Mouse (Mus musculus) monocyte, adult 2 months (primary cell): ENCODE data around the gene Chsy1.

Experiments used
- DNase-seq, 2 experiments: peaks; one replicate each; pipeline ENCODE4 v3.0.0; 2022; ENCODE audit warnings: low spot score in 2 of 2, low read depth in 1 of 2

Gene Chsy1

DNA sequence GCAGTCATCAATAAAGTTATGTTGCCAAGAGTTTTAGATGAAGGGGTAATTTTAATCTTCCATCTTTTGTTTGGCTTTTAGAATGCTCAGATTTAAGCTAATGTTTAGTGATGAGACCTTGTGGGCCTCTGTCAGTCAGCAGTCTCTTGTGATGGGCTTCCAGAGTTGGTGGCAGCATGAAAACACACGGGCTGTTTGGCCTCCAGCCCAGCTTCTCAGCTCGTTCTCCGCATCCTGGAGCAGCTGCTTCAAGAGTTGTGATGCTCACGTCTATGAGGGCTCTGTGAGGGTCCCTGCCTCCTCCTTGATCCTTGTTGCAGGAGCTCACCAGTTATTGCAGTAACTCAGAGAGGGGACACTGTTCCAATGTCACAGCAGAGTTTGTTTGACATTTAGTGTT lies 29.0 kb downstream of the Chsy1 start:
- DNase-seq, result no peak

DNA sequence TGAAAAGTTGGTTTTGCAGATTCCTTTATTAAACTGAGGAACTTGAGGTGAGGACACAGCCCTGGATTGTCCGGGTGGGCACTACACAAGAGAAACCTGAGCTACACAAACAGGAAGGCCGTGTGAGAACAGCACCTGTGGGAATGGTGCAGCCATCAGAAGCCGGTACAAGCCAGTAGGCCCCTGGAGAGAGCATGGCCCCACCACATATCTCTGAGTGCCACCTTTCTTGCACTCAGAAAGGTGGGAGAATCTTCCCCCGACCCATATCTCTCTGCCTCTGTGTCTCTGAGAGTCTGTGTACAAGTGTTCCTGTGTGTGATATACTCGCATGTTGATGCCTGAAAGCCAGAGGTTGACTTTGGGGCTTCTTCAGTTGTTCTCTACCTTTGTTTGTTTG lies 29.6 kb downstream of the Chsy1 start:
- DNase-seq, result no peak

DNA sequence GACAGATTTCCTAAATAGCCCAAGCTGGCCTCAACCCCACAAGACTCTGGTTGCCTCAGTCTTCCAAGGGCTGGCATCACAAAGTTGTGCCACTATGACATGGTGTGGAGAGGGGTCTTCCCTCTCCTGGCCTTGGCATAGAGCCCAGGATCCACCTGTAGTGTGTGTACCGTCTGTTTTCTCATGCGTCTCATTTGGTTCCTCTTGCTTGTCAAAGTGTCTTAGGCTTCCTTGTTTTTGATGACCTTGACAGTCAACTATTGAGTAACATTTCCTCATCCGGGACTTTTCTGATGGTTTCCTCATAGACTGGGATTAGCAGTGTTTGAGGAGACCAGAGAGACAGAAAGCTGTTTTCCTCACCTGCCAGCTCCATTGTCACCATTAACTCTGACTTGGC lies 30.8 kb downstream of the Chsy1 start:
- DNase-seq, result peak in 1 of 2 experiments; percentile 8

DNA sequence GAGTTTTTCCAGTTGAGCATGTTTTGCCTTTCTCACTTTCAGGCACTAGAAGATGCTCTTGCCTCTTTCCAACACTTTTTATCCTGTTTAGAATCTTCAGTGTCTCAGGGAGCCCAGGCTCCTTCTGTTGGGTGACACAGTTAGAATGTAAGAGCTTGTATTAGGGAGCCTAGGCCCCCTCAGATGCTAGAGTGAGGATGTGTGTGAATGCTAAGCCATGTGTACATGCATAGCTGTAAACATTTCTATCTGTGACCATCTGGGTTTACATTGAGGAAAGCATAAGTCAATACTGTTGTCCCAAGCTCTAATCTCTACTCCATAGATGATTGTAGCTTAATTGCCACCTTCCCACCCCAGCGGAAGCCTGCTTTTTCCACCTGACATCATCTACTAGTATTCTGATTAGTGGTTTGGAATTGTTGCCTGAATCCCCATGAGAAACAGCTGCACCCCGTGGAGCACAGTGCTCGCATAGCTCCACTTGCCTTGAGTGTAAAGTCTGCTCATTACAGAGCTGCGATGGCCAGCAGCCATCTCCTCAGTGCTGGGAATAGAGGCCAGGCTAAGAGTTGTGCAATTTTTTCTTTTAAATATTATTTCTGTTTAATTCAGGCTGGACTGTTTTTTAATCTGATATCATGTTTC lies 31.7 kb downstream of the Chsy1 start:
- DNase-seq, result no peak

DNA sequence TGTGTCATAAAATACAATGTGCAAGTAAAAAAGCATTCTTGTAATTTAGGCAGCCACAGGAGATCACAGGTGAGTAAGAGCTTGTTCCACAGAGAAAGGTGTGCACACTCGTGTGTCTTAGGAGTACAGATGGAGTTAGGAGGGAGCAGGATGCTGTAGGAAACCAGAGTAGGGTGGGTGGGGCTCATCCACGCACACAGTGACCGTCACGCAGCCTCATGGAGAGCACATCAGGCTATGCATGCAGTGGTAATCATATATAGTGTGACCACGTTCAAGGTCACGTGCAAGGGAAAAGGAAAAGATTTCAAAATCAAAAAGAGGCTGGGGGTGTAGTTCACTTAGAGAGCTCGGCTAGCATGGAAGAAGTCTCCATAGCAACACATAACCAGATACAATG lies 33.2 kb downstream of the Chsy1 start:
- DNase-seq, result no peak

DNA sequence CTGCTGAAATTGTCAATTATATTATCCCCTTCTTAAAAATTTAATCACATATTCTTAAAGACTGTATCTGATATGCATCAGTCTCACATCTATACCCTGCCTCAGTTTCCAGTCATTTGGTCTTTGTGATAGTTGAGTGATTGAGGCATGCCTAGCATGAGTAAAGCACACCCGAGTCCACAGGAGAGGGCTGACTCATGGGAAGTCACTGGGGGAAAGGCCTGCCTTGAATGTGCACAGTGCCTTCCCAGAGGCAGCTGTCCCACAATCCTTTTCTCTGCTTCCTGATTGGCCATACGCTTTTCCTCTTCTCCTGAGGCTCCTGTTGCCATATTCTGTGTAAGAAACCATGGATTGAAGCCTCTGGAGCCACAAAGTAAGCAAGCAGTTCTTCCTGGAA lies 35.2 kb downstream of the Chsy1 start:
- DNase-seq, result no peak

DNA sequence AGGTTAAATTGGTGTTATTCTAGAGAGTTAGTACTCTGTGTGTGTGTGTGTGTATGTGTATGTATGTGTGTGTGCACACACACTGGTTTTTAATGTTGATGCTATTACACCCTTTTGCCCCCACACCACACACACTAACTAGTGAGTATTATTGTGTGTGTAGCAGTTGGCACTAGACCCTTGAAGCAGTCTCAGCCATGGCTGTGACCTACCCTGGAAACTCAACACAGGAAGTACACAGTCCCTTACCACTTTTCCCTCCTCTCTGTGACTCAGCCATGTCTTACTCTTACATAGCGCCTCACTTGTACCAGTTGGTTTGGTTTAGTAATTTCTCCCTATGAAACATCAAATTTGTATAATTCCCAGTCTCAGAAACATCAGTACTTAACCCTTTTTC lies 37.8 kb downstream of the Chsy1 start:
- DNase-seq, result no peak

DNA sequence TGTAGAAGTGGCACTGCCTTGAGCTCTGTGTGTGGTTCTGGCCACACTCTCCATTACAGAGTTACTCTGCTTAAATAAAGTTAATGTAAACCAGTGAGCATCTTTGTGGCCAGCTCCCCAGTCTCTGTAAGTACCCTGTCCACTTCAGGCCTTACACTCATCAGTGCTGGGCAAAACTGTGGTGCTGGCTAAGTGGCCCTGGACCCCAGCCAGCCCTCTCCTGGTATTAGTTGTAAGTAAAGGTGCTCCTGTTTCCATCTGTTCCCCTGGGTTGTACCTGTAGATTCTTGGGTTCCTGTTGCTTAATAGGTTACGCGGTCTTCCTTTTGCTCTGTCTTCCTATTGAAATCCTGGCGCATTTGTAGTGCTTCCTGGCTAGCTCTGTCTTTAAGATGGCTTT lies 38.5 kb downstream of the Chsy1 start:
- DNase-seq, result no peak

DNA sequence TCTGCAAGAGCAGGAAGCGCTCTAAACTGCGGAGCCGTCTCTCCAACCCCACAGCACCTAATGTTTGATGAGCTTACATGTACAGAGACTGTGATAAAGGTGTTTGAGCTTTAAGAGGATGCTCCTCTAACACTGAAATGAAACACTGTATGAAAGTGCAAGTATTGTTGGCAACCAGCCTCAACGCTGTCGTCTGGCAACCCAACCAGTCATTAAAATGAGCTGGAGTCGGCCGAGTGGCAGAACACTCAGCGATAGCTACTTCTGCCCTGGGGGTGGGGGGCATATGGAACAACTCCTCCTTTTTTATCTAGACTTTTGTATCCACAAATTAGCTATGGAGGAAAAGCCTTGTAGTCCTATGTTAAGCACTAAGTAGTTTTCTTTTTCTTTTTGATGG lies 40.2 kb downstream of the Chsy1 start:
- no peak for DNase-seq

DNA sequence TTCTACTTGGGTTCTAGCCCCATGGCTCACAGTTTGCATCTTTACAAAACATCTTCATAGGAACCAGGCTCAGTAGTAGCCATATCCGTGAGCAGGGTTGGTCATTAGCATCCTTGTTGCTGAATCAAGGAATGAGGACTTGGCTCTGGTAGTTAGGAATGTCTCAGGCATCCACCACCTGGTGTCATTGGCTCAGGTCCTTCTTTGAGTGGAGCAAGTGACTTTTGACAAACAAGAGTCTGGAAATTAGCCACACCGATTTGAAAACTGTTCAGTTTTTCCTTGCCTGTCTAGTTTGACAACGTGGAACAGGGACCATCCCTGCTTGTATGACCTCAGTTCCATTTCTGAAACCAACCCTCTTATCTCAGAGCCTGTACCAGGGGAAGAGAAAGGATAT lies 41.1 kb downstream of the Chsy1 start:
- DNase-seq, result no peak

DNA sequence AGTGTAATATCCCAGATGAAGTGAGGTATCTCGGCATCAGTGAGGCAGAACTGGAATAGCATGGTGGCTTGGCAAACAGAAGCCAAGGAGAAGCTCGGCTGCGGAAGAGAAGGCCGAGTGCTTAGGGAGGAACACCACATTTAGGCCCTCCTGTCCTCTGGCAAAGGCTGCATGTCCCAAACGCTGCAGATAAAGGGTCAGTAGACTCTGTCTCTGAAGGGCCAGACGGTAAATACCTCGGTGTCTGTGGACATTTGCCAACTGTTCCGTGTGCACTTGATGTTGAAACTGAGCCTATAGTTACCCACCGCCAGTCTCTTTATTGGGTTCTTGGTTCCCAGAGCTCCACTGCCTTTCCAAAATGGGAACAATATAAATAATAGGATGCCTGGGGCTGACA lies 48.1 kb downstream of the Chsy1 start:
- DNase-seq, result no peak

DNA sequence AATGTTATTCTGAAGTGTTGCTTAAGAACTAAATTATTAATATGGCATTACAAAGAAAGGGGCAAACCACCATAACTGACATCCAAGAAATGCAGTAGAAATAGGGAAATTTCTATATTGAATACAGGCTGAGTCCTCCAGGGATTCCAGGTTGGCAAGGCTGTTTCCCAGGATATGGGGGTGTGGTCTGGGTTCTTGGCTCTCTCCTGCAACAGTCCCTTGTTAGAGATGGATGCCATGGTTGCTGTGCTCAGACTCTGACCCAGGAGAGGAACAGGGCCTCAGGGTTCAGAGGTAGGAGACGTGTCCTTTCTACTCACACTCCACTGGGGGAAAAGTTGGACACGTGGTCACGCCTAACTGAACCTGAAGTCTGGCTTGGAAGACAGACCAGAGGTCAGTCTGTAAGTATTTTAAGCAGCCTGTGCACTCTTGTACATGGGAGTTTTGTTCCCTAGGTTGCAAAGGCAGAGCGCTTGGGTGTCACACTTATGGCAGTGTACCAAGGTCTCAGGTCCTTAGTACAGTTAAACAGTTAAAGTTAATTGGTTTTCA lies 48.6 kb downstream of the Chsy1 start:
- no peak for DNase-seq

DNA sequence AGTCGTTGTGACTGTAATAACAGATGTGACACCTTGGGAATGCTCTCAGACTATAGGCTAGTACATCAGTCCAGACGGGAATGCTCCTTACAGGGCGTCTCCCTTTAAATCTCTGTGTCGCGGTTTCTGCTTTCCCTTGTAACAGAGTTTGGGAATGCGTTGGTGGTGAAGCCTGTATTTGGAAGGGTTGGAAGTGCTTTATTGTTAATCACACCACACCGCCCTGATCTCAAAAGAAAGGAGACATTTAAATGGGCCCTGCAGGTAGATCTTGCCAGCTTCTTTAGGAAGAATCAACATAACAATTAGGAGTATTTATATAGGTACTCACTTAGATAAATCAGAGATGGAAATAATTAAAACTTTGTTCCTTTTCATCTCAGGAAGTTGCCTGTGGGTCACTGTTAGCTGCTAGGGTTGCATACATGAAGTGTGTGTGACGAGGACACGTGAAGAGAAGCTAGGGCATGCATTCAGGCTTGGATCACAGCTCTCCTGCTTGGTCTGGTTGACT lies 49.4 kb downstream of the Chsy1 start:
- no peak for DNase-seq

DNA sequence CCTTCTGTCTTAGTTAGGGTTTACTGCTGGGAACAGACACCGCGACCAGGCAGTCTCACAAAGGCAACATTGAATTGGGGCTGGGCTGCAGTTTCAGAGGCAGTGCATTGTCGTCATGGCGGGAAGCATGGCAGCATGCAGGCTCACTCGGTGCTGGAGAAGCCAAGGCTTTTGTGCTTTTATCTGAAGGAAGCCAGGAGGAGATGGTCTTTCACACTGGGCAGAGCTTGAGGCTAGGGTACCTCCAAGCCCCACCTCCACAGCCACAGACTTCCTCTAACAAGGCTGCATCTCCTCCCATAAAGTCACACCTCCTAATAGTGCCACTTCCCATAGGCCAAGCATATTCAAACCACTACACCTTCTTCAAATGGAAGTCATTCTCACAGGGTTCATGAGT lies 50.6 kb downstream of the Chsy1 start:
- DNase-seq, result no peak

DNA sequence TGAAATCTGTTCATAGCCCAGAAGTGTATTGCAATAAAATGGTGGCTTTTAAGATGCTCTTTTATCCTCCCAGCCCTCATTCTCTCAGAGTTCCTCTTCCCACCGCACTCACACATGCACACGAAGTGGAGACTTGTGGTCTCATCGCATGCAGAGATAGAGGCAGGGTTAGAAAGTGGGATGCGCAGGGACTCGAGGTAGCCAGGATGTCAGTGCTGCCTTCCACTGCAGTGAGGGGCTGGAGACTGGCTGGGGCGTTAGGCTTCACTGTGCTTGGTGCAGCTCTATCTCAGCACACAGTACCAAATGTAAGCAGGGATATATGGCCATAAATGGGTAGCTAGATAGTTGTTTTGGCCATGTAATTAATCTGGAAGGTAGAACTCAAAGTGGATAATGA lies 52.5 kb downstream of the Chsy1 start:
- DNase-seq, result no peak

DNA sequence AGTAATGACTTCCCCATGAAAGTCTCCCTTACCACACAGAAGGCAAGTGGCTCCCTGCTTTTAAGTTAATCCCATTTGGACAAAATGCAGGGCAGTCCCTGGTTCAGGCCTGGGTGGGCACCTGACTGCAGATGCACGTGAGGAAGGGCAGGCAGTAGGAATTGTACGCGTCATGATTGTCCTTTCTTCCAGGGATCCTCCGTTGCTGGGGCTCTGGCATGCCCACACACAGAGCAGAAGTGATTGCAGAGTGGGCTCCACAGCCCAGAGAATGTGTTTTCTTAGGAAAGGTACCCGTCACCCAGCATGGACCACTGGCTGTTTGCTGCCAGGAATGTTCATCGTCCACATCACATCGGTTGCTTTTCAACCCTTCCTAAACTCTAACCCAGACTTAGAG lies 53.2 kb downstream of the Chsy1 start:
- no peak for DNase-seq

DNA sequence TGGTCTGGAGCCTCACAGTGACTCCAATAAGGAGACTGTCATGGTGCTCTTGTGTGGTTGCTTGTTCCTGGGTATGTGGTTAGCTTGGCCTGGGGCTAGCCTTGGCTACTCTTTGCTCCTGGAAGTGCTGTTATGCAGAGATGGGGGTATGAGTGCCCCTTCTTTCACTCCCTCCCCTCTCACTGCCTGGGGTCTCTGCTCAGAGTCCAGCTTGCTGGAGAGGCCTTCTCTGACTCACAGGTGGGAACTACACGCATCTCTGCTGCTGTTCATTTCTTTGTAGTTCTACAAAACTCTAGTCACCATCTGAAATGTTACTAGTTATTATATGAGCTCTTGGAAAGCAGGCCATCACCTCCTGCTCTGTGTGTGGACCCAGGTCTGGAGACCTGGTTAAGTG lies 53.7 kb downstream of the Chsy1 start:
- DNase-seq, result no peak

DNA sequence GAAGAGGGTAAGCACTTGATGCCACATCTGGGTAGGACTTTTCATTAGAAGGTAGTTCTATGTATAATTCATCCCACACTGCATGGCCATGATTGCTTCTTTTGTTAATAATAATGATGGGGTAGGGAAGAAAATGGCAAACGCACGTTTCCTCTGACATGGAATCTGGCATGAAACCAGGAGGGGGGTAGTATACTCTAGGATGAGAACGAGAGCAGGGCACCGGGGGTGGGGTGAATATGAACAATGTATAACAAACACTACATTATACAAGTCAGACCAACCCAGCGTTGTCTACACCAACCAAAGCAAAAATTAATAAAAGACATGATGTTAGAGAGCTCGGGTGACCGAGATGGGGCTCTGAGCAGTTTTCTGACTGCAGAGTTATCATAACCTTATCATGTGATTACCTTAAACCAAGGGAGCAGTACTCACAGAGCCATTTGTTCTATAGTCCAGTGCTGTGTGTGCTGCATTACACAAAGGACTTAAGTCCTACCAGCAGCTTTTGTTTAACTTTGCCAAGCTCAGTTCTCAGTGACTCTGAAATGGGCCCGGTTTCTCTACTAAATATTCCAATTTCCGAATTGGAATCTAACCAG lies 55.2 kb downstream of the Chsy1 start:
- DNase-seq, result no peak

DNA sequence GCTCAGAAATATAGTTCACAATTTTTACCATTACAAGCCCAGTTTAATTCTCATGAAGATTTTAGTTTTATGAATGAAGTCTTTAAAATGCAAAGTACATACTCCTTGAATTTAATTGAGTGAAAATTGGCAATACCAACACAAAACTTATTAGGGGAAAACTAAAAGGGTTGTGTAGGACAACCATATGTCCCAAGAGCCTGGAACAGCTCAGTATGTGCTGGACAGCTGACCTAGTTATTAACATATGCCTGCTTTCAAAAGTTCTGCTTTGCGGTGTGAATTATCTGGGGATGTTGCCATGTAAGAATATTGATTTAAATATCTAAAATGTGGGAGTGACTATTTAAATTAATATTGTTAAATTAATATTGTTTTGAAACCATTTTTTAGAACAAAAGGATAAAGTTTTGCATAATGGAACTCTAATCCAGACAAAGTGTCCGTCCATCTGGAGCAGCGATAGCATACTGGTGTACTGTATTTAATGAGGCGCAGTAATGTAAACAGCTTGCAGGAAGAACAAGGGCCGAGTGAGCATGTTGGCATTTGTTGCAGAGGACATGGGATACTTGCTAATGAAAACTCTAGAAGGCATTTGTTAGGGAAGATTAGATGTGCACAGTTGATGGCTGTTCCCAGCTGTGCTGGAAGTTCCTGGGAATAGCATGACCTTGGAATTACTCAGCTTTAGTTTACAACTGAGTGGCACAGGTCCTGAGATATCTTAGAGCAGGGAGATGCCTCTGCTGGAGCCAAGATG lies 55.9 kb downstream of the Chsy1 start:
- no peak for DNase-seq

DNA sequence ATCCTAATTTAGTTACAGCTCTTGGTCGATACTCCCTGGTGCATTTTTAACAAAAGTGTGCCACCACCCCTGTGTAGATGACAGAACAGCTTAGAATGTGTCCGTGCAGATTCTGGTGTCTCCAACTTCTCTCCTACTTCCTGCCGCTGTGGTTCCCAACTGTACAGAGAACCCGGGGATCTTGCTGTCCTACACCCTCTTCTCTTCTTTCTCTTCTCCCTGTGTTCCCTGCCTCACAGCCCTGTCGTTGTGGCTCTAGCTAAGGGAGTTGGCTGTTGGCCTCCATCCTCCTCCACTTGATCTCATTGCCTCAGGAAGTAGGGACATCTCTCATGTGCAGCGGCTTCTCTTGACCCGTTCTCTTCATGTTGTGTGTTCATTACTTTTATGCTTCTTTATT lies 59.6 kb downstream of the Chsy1 start:
- no peak for DNase-seq

DNA sequence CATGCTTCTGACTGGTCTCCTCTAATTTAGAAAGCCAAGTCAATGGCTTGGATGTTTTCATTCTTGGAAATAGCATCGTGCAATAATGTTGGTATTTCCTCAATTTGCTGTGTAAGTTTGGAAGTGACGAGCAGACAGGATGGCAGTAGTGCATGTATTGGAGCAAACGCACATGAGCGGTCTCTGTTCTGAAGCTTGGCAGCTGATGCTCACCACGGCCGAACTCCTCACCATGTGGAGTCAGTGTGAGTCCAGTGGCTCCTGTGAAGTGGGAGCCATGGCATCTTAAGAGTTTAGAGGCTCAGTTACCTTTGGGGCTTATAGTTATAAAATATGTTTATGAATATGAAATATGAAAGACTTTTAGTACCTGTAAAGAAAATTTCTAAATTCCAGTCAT lies 60.2 kb downstream of the Chsy1 start:
- DNase-seq, result no peak

DNA sequence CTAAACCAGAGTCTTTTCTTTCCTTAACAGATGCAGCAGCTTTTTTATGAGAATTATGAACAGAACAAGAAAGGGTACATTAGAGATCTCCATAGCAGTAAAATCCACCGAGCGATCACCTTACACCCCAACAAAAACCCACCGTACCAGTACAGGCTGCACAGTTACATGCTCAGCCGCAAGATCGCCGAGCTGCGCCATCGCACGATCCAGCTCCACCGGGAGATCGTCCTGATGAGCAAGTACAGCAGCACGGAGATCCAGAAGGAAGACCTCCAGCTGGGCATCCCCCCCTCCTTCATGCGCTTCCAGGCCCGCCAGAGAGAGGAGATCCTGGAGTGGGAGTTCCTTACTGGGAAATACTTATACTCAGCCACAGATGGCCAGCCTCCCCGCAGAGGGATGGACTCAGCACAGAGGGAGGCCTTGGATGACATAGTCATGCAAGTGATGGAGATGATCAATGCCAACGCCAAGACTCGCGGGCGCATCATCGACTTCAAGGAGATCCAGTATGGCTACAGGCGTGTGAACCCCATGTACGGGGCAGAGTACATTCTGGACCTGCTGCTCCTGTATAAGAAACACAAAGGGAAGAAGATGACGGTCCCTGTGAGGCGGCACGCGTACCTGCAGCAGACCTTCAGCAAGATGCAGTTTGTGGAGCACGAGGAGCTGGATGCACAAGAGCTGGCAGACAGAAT lies 61.6 kb downstream of the Chsy1 start:
- DNase-seq, result no peak
